Mouse (Mus musculus): ENCODE measurements around the gene Ehd1.
"Not testable (repeated sequence)": the region's sequence is repeated elsewhere in the genome, so short reads cannot be mapped to it uniquely, and the experiment has no call there.

Gene Ehd1

GRCm38 (mm10) chr19:6304787-6305516 lies 28.4 kb downstream of the Ehd1 start:
- peak; percentile 77 to 87 for DNase-seq

DNA sequence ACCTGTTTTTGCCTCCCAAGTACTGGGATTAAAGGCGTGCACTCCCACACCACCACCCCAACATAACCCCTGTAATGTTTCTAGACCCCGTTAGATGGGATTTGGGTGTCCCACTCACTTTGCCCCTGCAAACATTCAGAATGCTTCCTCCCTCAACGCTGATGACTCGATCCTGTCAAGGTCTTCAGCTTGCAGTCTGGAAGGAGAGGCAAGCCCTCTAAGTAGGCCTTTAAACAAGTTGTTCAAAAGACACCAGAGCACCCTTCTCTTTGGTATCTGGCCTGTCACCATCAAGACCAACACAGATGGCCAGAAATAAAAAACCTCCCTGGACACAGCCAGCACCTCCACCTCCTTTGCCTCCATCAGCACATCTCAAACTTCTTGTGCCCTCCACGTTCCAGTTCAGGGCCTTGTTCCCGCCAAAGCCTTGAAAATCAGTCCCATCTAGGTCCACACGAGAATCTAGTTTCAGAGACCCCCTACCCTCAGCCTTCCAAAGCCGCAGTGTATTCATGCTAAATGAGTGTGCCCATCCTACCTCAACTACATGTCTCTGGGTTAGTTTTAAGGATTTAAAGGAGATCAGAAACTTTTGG lies 29.1 kb downstream of the Ehd1 start:
- no peak for DNase-seq

- peak; percentile 82 to 93 for DNase-seq
These were observed 29.6 kb downstream of the Ehd1 start, which contains the start of gene Cdc42bpg for GRCm38 (mm10) chr19:6306137-6306551. TSS of gene Cdc42bpg (plus strand) at chr19:6306456.

GRCm38 (mm10) chr19:6306586-6306985 lies 30.1 kb downstream of the Ehd1 start:
- DNase-seq = peak; percentile 53 to 76

GRCm38 (mm10) chr19:6307733-6308531 lies 31.4 kb downstream of the Ehd1 start:
- no peak for DNase-seq

GRCm38 (mm10) chr19:6310181-6310580 lies 33.7 kb downstream of the Ehd1 start:
- no peak for DNase-seq

- DNase-seq = not testable (repeated sequence)
These were observed 35.3 kb downstream of the Ehd1 start for GRCm38 (mm10) chr19:6311783-6312182.

DNA sequence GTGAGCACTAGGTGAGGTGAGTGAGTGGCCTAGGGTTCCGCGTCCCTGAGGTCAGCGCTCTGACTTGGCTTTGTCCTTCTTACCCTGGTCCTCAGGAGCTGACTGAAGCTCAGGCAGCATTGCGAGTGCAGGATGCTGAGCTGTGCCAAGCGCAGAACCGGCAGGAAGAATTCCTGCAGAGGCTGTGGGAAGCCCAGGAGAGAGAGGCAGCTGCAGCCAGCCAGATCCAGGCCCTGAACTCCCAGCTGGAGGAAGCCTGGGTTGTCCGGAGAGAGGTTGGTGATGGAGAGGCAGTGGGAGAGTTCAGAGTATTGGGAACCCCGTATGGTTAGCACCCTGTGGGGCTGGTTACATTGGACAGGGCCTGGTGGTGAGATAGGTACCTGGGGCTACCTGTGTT lies 37.3 kb downstream of the Ehd1 start:
- DNase-seq = no peak

DNA sequence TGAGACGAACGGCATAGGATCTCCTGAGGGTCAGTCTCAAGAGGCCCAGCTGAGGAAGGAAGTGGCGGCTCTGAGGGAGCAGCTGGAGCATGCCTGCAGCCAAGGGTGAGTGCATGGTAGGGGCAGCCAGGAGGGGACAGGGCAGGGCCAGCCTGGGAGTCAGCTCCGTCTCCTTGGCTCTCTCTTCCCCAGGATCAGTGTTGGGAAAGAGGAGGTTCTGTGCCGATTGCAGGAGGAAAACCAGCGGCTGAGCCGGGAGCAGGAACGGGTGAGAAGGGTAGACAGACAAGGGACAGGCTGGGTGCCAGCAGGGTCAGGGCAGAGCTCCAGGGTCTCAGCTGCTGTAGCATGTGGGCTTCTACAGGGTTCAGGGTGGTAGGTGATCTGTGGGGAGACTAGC lies 38.0 kb downstream of the Ehd1 start:
- no peak for DNase-seq

GRCm38 (mm10) chr19:6315573-6315972 lies 39.0 kb downstream of the Ehd1 start:
- no peak for DNase-seq

DNA sequence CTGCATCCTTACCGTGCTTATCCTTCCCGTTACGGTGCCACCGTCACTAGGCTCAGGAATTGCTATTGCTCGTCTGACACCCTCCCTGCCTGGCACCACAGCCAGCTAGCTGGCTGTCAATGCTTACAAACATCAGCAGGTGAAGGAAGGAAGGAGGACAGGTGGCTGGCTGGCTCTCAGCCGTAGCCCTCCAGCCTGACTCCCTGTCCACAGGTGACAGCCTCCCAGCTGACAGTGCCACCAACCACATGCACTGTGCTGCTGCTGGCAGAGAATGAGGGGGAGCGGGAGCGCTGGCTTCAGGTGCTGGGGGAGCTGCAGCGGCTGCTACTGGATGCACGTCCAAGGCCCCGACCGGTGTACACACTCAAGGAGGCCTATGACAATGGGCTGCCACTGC lies 41.6 kb downstream of the Ehd1 start:
- DNase-seq = no peak

- no peak for DNase-seq
These were observed 44.8 kb downstream of the Ehd1 start for GRCm38 (mm10) chr19:6321358-6321757.

DNA sequence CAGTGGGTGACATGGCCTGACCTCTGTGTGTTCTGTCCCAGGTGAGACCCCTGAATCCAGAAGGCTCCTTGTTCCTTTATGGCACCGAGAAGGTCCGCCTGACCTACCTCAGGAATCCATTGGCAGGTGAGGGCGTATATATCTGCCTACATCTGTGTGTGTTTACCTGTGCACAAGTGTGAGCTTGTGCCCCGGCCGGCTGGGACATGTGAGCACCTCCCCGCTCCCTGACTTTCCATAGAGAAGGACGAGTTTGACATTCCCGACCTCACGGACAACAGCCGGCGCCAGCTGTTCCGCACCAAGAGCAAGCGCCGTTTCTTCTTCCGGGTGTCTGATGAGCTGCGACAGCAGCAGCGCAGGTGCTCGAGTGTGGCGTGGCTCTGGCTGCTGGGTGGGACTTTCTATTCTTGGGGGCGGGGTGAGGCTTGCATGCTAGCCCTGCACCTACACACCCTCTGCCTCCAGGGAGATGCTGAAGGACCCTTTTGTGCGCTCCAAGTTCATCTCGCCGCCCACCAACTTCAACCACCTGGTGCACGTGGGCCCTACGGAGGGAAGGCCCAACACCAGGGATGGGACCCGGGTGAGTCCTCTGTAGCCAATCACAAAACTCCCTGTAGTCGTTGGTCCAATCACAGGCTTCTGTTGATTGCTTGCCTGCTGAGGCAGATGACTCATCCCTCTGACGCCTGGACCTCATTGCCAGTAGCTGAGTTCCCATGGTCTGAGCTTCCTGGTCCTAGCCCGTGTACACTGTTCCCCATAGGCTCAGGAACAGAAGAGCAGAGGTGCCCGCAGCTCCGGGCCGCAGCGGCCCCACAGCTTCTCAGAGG lies 45.5 kb downstream of the Ehd1 start:
- no peak for DNase-seq

GRCm38 (mm10) chr19:6324751-6325150 lies 48.2 kb downstream of the Ehd1 start:
- DNase-seq = no peak

DNA sequence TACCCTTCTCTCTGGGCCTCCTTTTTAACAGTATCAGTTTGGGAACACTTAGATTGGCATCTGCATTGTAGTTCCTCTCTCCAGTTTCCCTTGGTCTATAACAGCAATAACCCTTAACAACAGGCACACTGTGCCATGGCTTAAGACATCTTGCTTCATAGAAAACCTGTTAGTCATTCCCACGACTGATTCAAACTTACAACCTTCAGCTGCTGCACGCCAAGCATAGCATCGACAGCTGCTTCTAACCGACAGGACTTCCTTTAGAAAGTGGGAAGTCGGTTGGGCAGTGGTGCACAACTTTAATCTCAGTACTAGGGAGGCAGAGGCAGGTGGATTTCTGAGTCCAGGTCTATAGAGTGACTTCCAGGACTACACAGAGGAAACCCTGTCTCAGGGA lies 54.7 kb downstream of the Ehd1 start:
- no peak for DNase-seq

GRCm38 (mm10) chr19:6331719-6332516 lies 55.4 kb downstream of the Ehd1 start:
- peak in 1 of 2 experiments; percentile 43 for DNase-seq

GRCm38 (mm10) chr19:6333761-6334595 lies 57.5 kb downstream of the Ehd1 start:
- no peak for DNase-seq

DNA sequence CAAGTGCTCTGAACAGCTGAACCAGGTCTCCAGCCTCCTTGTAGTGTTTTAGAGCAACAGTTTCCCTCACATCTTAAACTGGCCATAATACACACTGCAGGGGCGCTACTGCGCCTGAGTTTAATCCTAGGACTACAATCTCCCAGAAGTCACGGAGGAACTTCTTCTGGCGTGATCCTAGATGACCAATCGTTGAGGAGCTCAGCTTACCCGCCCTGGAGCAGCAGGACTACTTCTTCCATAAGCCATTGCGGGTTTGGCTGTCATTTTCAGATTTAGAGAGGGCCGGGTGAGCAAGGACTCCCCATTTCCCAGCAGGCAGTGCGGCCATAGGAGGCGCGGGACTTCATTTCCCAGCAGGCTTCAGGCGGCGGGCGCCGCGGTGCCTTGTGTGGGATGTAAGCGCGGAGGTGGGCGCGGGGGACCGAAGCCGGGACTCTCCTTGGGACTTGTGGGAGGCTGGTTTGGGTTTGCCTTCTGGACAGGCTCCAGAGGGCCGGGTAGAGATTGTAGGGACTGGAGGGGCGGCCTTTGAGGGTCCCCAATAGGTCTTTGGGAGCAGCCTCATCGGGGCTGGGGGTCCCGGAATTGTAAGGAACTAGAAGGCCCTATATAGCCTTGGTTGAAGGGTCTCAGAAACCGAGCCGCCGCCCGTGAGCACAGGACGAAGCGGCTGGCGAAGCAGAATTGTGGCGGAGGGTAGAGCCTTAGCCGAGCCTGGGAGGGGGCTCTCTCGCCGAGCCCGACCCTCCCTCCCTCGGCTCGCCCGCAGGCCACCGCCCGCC lies 58.3 kb downstream of the Ehd1 start, which contains the start of gene Men1:
Men1 (plus strand) TSS at position 307 of the 785 bp plus-strand sequence.
- peak; percentile 82 to 83 for DNase-seq

GRCm38 (mm10) chr19:6335458-6335827 lies 58.9 kb downstream of the Ehd1 start:
- DNase-seq = peak in 1 of 2 experiments; percentile 26

GRCm38 (mm10) chr19:6336920-6337319 lies 60.4 kb downstream of the Ehd1 start:
- no peak for DNase-seq
